Mouse (Mus musculus) cerebellum, adult 2 months (tissue): ENCODE results near the gene Coro1c.

Experiments
- CTCF ChIP-seq: fragments of 200-500 bp; IDR thresholded peaks from 2 replicates; pipeline ENCODE4 v1.5.1; 2011; ENCODE audit warnings: low read depth, mild to moderate bottlenecking, control low read depth, low read length, moderate library complexity, borderline replicate concordance; ENCODE audit not compliant: insufficient read depth
- POLR2A ChIP-seq: fragments of 200-500 bp; IDR thresholded peaks from 2 replicates; pipeline ENCODE4 v1.6.1; 2011; ENCODE audit warnings: low read length, control low read depth, borderline replicate concordance; ENCODE audit not compliant: insufficient read depth

GRCm38 (mm10) chr5:113882566-113883383 is 25.8 kb downstream of the Coro1c start:
- TF ChIP-seq CTCF (no peak), POLR2A (no peak)
